Mouse (Mus musculus) regulatory T cell (primary cell): ENCODE measurements around the gene Abcb9.

Experiments
- in situ Hi-C: fragments of 300-600 bp; cut with MboI, MseI; formaldehyde crosslinking; loops from one replicate; pipeline ENCODE4 v1.15.1; 2025; ENCODE audit warnings: high pct_unique_total_duplicates

Gene Abcb9

GRCm38 (mm10) chr5:124093852-124094604 is 1.6 kb downstream of the Abcb9 start:
- in situ Hi-C loops = no loop called here

GRCm38 (mm10) chr5:124093120-124093794 is 2.3 kb downstream of the Abcb9 start:
- in situ Hi-C loops = no loop called here

GRCm38 (mm10) chr5:124091951-124092406 is 3.6 kb downstream of the Abcb9 start:
- in situ Hi-C loops = no loop called here

GRCm38 (mm10) chr5:124089868-124090267 is 5.7 kb downstream of the Abcb9 start:
- in situ Hi-C loops = no loop called here

- in situ Hi-C loops = no loop called here
Measured at GRCm38 (mm10) chr5:124086876-124087275, 8.7 kb downstream of the Abcb9 start.

GRCm38 (mm10) chr5:124085513-124085912 is 10.1 kb downstream of the Abcb9 start:
- in situ Hi-C loops = no loop called here

- in situ Hi-C loops = loop anchor here (5.0 kb wide), 2 partner anchors 52 to 82 kb away; partner anchors contain the start of gene Vps37b
Measured at GRCm38 (mm10) chr5:124084588-124085173, 10.9 kb downstream of the Abcb9 start.

GRCm38 (mm10) chr5:124083850-124084587 is 11.6 kb downstream of the Abcb9 start:
- in situ Hi-C loops = loop anchor here (5.0 kb wide), 2 partner anchors 52 to 82 kb away; partner anchors contain the start of gene Vps37b

GRCm38 (mm10) chr5:124082941-124083688 is 12.5 kb downstream of the Abcb9 start:
- in situ Hi-C loops = loop anchor here (5.0 kb wide), 2 partner anchors 51 to 81 kb away; partner anchors contain the start of gene Vps37b

GRCm38 (mm10) chr5:124082447-124082846 is 13.2 kb downstream of the Abcb9 start:
- in situ Hi-C loops = loop anchor here (5.0 kb wide), 2 partner anchors 50 to 80 kb away; partner anchors contain the start of gene Vps37b

- in situ Hi-C loops = loop anchor here (5.0 kb wide), 3 partner anchors 32 to 78 kb away; partner anchors contain the start of genes Ogfod2 and Vps37b
Measured at GRCm38 (mm10) chr5:124079880-124080279, 15.7 kb downstream of the Abcb9 start.

GRCm38 (mm10) chr5:124078794-124079416 is 16.7 kb downstream of the Abcb9 start:
- in situ Hi-C loops = loop anchor here (5.0 kb wide), 1 partner anchor 33 kb away; the partner anchor contains the start of gene Ogfod2

- in situ Hi-C loops = loop anchor here (5.0 kb wide), 1 partner anchor 34 kb away; the partner anchor contains the start of gene Ogfod2
Measured at GRCm38 (mm10) chr5:124077856-124078460, 17.6 kb downstream of the Abcb9 start.

- in situ Hi-C loops = loop anchor here (5.0 kb wide), 1 partner anchor 35 kb away; the partner anchor contains the start of gene Ogfod2
Measured at GRCm38 (mm10) chr5:124077241-124077640, 18.4 kb downstream of the Abcb9 start.

- in situ Hi-C loops = loop anchor here (5.0 kb wide), 1 partner anchor 36 kb away; the partner anchor contains the start of gene Ogfod2
Measured at GRCm38 (mm10) chr5:124076559-124076958, 19.0 kb downstream of the Abcb9 start.

- in situ Hi-C loops = loop anchor here (5.0 kb wide), 1 partner anchor 37 kb away; the partner anchor contains the start of gene Ogfod2
Measured at GRCm38 (mm10) chr5:124075716-124076115, 19.9 kb downstream of the Abcb9 start.

- in situ Hi-C loops = loop anchor here (5.0 kb wide), 1 partner anchor 37 kb away; the partner anchor contains the start of gene Ogfod2
Measured at GRCm38 (mm10) chr5:124074845-124075307, 20.7 kb downstream of the Abcb9 start.

GRCm38 (mm10) chr5:124073682-124074081 is 21.9 kb downstream of the Abcb9 start:
- in situ Hi-C loops = no loop called here

GRCm38 (mm10) chr5:124069657-124070056 is 25.9 kb downstream of the Abcb9 start:
- in situ Hi-C loops = no loop called here
